Mouse (Mus musculus): ENCODE data around the gene Rpl13. TPM values are rescaled to one million over a fixed set of nuclear protein-coding genes. Genes with fewer than 3 reads are reported as not detected.

Gene Rpl13
- 766 and 865 TPM in 2 replicates for polyA plus RNA-seq (2014; fragmentation: Nextera tagmentation; extraction: Ambion mirVana)

- DNase-seq (ENCODE audit: low spot score) (peak; percentile 99), ATAC-seq (ENCODE audit: low FRiP score) (peak; percentile 94)
- peaks cover 46% of the 10 kb centered on the region for H3K36me3 ChIP-seq (replicated peaks; ENCODE audit: control insufficient read depth, insufficient read depth)
- no peaks in the 10 kb centered on the region for H3K27me3 ChIP-seq (ENCODE audit: control insufficient read depth, insufficient read depth, low read length)
- H3K4me2 ChIP-seq (replicated peaks), result peak within 1 kb of the TSS; percentile 89
- H3K4me3 ChIP-seq (replicated peaks; ENCODE audit: low read length), result peak within 1 kb of the TSS; percentile 91
- WGBS, result 2% methylated on average over 55 of the region's 56 CpGs
- peaks cover 10% of the 10 kb centered on the region for H3K4me1 ChIP-seq (replicated peaks; ENCODE audit: control insufficient read depth, insufficient read depth, low read length)
- no peaks in the 10 kb centered on the region for H3K9me3 ChIP-seq (ENCODE audit: control insufficient read depth, low read length)
- H3K9ac ChIP-seq, result peak within 1 kb of the TSS; percentile 97
- peak within 1 kb of the TSS; percentile 96 for H3K27ac ChIP-seq
Observed at GRCm38 (mm10) chr8:123101735-123102685, at the start of gene Rpl13. TSS of gene Rpl13 (plus strand) at chr8:123102350.

- 78% methylated on average over 7 of the region's 7 CpGs for WGBS
- Histone ChIP-seq H3K36me3 (replicated peaks; ENCODE audit: control insufficient read depth, insufficient read depth) (peaks cover 5% of the 10 kb centered on the region; the same call in 1 of the 2 replicates), H3K4me2 (replicated peaks) (no peak within 1 kb of the TSS), H3K4me3 (replicated peaks; ENCODE audit: low read length) (no peak within 1 kb of the TSS), H3K4me1 (replicated peaks; ENCODE audit: control insufficient read depth, insufficient read depth, low read length) (peaks cover 23% of the 10 kb centered on the region), H3K9me3 (ENCODE audit: control insufficient read depth, low read length) (no peaks in the 10 kb centered on the region), H3K9ac (no peak within 1 kb of the TSS), H3K27me3 (ENCODE audit: control insufficient read depth, insufficient read depth, low read length) (no peaks in the 10 kb centered on the region), H3K27ac (no peak within 1 kb of the TSS)
- ATAC-seq (ENCODE audit: low FRiP score) (no peak), DNase-seq (ENCODE audit: low spot score) (no peak)
Observed at GRCm38 (mm10) chr8:123062721-123063120, 39.4 kb upstream of the Rpl13 start, which contains the start of gene Spg7. TSS of gene Spg7 (plus strand) at chr8:123062942.

GRCm38 (mm10) chr8:123064072-123064471 lies 38.1 kb upstream of the Rpl13 start:
- Histone ChIP-seq H3K4me2 (replicated peaks) (peak overlapping the region; percentile 87), H3K4me1 (replicated peaks; ENCODE audit: control insufficient read depth, insufficient read depth, low read length) (peaks cover 23% of the 10 kb centered on the region), H3K9me3 (ENCODE audit: control insufficient read depth, low read length) (no peaks in the 10 kb centered on the region), H3K27ac (peak overlapping the region; percentile 93), H3K4me3 (replicated peaks; ENCODE audit: low read length) (peak overlapping the region; percentile 92; the same call in 1 of the 2 replicates), H3K36me3 (replicated peaks; ENCODE audit: control insufficient read depth, insufficient read depth) (peaks cover 11% of the 10 kb centered on the region; the same call in 1 of the 2 replicates), H3K9ac (peak overlapping the region; percentile 90; the same call in 1 of the 2 replicates), H3K27me3 (ENCODE audit: control insufficient read depth, insufficient read depth, low read length) (no peaks in the 10 kb centered on the region)
- ATAC-seq (ENCODE audit: low FRiP score), result no peak
- 65% methylated on average over 4 of the region's 4 CpGs for WGBS
- DNase-seq (ENCODE audit: low spot score), result no peak

- peak overlapping the region; percentile 90 for H3K9ac ChIP-seq
- DNase-seq (ENCODE audit: low spot score), result peak; percentile 44
- no peaks in the 10 kb centered on the region for H3K27me3 ChIP-seq (ENCODE audit: control insufficient read depth, insufficient read depth, low read length)
- ATAC-seq (ENCODE audit: low FRiP score), result peak; percentile 35; the same call in 1 of the 2 replicates
- peaks cover 11% of the 10 kb centered on the region; the same call in 1 of the 2 replicates for H3K36me3 ChIP-seq (replicated peaks; ENCODE audit: control insufficient read depth, insufficient read depth)
- H3K4me2 ChIP-seq (replicated peaks), result peak overlapping the region; percentile 87
- WGBS, result 2% methylated on average over 14 of the region's 14 CpGs
- peaks cover 23% of the 10 kb centered on the region for H3K4me1 ChIP-seq (replicated peaks; ENCODE audit: control insufficient read depth, insufficient read depth, low read length)
- peak overlapping the region; percentile 92 for H3K4me3 ChIP-seq (replicated peaks; ENCODE audit: low read length)
- H3K27ac ChIP-seq, result peak overlapping the region; percentile 93
- no peaks in the 10 kb centered on the region for H3K9me3 ChIP-seq (ENCODE audit: control insufficient read depth, low read length)
Observed at GRCm38 (mm10) chr8:123064809-123065213, 37.3 kb upstream of the Rpl13 start.

GRCm38 (mm10) chr8:123065214-123066100 lies 36.7 kb upstream of the Rpl13 start:
- Histone ChIP-seq H3K4me1 (replicated peaks; ENCODE audit: control insufficient read depth, insufficient read depth, low read length) (peaks cover 23% of the 10 kb centered on the region), H3K4me3 (replicated peaks; ENCODE audit: low read length) (peak overlapping the region; percentile 92), H3K9me3 (ENCODE audit: control insufficient read depth, low read length) (no peaks in the 10 kb centered on the region), H3K4me2 (replicated peaks) (peak overlapping the region; percentile 87), H3K36me3 (replicated peaks; ENCODE audit: control insufficient read depth, insufficient read depth) (peaks cover 14% of the 10 kb centered on the region; the same call in 1 of the 2 replicates), H3K27me3 (ENCODE audit: control insufficient read depth, insufficient read depth, low read length) (no peaks in the 10 kb centered on the region), H3K27ac (peak overlapping the region; percentile 93), H3K9ac (peak overlapping the region; percentile 90)
- WGBS, result under 1% methylated on average over 80 of the region's 84 CpGs
- DNase-seq (ENCODE audit: low spot score) (peak; percentile 97), ATAC-seq (ENCODE audit: low FRiP score) (peak; percentile 96)

GRCm38 (mm10) chr8:123066101-123066683 lies 36.0 kb upstream of the Rpl13 start:
- peak overlapping the region; percentile 93 for H3K27ac ChIP-seq
- no peak for ATAC-seq (ENCODE audit: low FRiP score)
- peaks cover 19% of the 10 kb centered on the region for H3K36me3 ChIP-seq (replicated peaks; ENCODE audit: control insufficient read depth, insufficient read depth)
- no peaks in the 10 kb centered on the region for H3K27me3 ChIP-seq (ENCODE audit: control insufficient read depth, insufficient read depth, low read length)
- no peak for DNase-seq (ENCODE audit: low spot score)
- H3K9ac ChIP-seq, result peak overlapping the region; percentile 90
- peaks cover 23% of the 10 kb centered on the region for H3K4me1 ChIP-seq (replicated peaks; ENCODE audit: control insufficient read depth, insufficient read depth, low read length)
- peak overlapping the region; percentile 92 for H3K4me3 ChIP-seq (replicated peaks; ENCODE audit: low read length)
- 41% methylated on average over 7 of the region's 7 CpGs for WGBS
- H3K4me2 ChIP-seq (replicated peaks), result peak overlapping the region; percentile 87
- no peaks in the 10 kb centered on the region for H3K9me3 ChIP-seq (ENCODE audit: control insufficient read depth, low read length)

GRCm38 (mm10) chr8:123071176-123071575 lies 31.0 kb upstream of the Rpl13 start:
- Histone ChIP-seq H3K36me3 (replicated peaks; ENCODE audit: control insufficient read depth, insufficient read depth) (peaks cover 65% of the 10 kb centered on the region), H3K9me3 (ENCODE audit: control insufficient read depth, low read length) (no peaks in the 10 kb centered on the region), H3K4me2 (replicated peaks) (no peak overlapping the region), H3K27ac (no peak overlapping the region), H3K27me3 (ENCODE audit: control insufficient read depth, insufficient read depth, low read length) (no peaks in the 10 kb centered on the region), H3K4me1 (replicated peaks; ENCODE audit: control insufficient read depth, insufficient read depth, low read length) (peaks cover 15% of the 10 kb centered on the region), H3K9ac (no peak overlapping the region), H3K4me3 (replicated peaks; ENCODE audit: low read length) (no peak overlapping the region)
- no peak for ATAC-seq (ENCODE audit: low FRiP score)
- 73% methylated on average over 4 of the region's 4 CpGs for WGBS
- DNase-seq (ENCODE audit: low spot score), result no peak

GRCm38 (mm10) chr8:123077213-123077612 lies 24.9 kb upstream of the Rpl13 start:
- no peak overlapping the region for H3K9ac ChIP-seq
- no peaks in the 10 kb centered on the region for H3K9me3 ChIP-seq (ENCODE audit: control insufficient read depth, low read length)
- no peak for DNase-seq (ENCODE audit: low spot score)
- ATAC-seq (ENCODE audit: low FRiP score), result no peak
- H3K4me3 ChIP-seq (replicated peaks; ENCODE audit: low read length), result no peak overlapping the region
- no peaks in the 10 kb centered on the region for H3K4me1 ChIP-seq (replicated peaks; ENCODE audit: control insufficient read depth, insufficient read depth, low read length)
- H3K27me3 ChIP-seq (ENCODE audit: control insufficient read depth, insufficient read depth, low read length), result no peaks in the 10 kb centered on the region
- H3K27ac ChIP-seq, result no peak overlapping the region
- 91% methylated on average over 6 of the region's 6 CpGs for WGBS
- no peak overlapping the region for H3K4me2 ChIP-seq (replicated peaks)
- H3K36me3 ChIP-seq (replicated peaks; ENCODE audit: control insufficient read depth, insufficient read depth), result peaks cover 96% of the 10 kb centered on the region

Data from hindbrain, embryonic 14.5 days (tissue).